Mouse (Mus musculus) 416B (cell line): ENCODE results near the gene Psmd4.
"Not testable (repeated sequence)": the region's sequence is repeated elsewhere in the genome, so short reads cannot be mapped to it uniquely, and the experiment has no call there.

Experiments used
- DNase-seq: peaks from one replicate; pipeline ENCODE4 v3.0.0; 2011; ENCODE audit warnings: low read depth

Psmd4 gene

GRCm38 (mm10) chr3:95042166-95042837, at the start of gene Psmd4:
Gene Psmd4, minus strand, starts transcription at chr3:95042614.
- peak; percentile 98 for DNase-seq

GRCm38 (mm10) chr3:95088071-95088470, 45.7 kb upstream of the Psmd4 start:
- DNase-seq, result no peak

- DNase-seq, result no peak
Measured at GRCm38 (mm10) chr3:95071606-95072005, 29.2 kb upstream of the Psmd4 start.

- DNase-seq, result no peak
Measured at GRCm38 (mm10) chr3:95066570-95066969, 24.2 kb upstream of the Psmd4 start.

GRCm38 (mm10) chr3:95066095-95066494, 23.7 kb upstream of the Psmd4 start:
- no peak for DNase-seq

GRCm38 (mm10) chr3:95065553-95065952, 23.1 kb upstream of the Psmd4 start:
- DNase-seq, result no peak

GRCm38 (mm10) chr3:95063741-95064140, 21.3 kb upstream of the Psmd4 start:
- DNase-seq, result no peak

- DNase-seq, result no peak
Measured at GRCm38 (mm10) chr3:95058078-95058477, 15.7 kb upstream of the Psmd4 start.

- DNase-seq, result peak; percentile 78
Measured at GRCm38 (mm10) chr3:95056275-95056674, 13.9 kb upstream of the Psmd4 start.

- DNase-seq, result peak; percentile 98
Measured at GRCm38 (mm10) chr3:95054481-95055260, 12.3 kb upstream of the Psmd4 start.

GRCm38 (mm10) chr3:95053701-95054100, 11.3 kb upstream of the Psmd4 start:
- peak; percentile 91 for DNase-seq

- DNase-seq, result peak; percentile 79
Measured at GRCm38 (mm10) chr3:95052959-95053358, 10.5 kb upstream of the Psmd4 start.

GRCm38 (mm10) chr3:95047914-95048313, 5.5 kb upstream of the Psmd4 start:
- no peak for DNase-seq

GRCm38 (mm10) chr3:95046462-95047057, 4.1 kb upstream of the Psmd4 start:
- no peak for DNase-seq

- DNase-seq, result peak; percentile 68
Measured at GRCm38 (mm10) chr3:95043251-95043650, 837 bp upstream of the Psmd4 start.

- peak; percentile 79 for DNase-seq
Measured at GRCm38 (mm10) chr3:95042838-95043229, 420 bp upstream of the Psmd4 start.

- peak; percentile 31 for DNase-seq
Measured at GRCm38 (mm10) chr3:95041625-95042024, 789 bp downstream of the Psmd4 start.

- DNase-seq, result peak; percentile 37
Measured at GRCm38 (mm10) chr3:95029953-95030352, 12.5 kb downstream of the Psmd4 start.

- not testable (repeated sequence) for DNase-seq
Measured at GRCm38 (mm10) chr3:95029291-95029827, 13.1 kb downstream of the Psmd4 start.

- DNase-seq, result no peak
Measured at GRCm38 (mm10) chr3:95028603-95029002, 13.8 kb downstream of the Psmd4 start.

- peak; percentile 71 for DNase-seq
Measured at GRCm38 (mm10) chr3:95027701-95028100, 14.7 kb downstream of the Psmd4 start.

- no peak for DNase-seq
Measured at GRCm38 (mm10) chr3:95027057-95027645, 15.3 kb downstream of the Psmd4 start.
